Mouse (Mus musculus) adrenal gland, adult (tissue): ENCODE measurements at regions not wholly inside any gene's neighbourhood (a gene's known extent, or its start where the extent isn't known, plus 50 kb on each side); places are given as distances from the start of the nearest gene placed in this dataset.

ENCODE experiments used
- DNase-seq, 2 experiments: peaks; one replicate each; pipeline ENCODE4 v3.0.0; 2022 to 2023; ENCODE audit warnings: low spot score in 1 of 2; ENCODE audit not compliant: inconsistent age in 2 of 2

DNA sequence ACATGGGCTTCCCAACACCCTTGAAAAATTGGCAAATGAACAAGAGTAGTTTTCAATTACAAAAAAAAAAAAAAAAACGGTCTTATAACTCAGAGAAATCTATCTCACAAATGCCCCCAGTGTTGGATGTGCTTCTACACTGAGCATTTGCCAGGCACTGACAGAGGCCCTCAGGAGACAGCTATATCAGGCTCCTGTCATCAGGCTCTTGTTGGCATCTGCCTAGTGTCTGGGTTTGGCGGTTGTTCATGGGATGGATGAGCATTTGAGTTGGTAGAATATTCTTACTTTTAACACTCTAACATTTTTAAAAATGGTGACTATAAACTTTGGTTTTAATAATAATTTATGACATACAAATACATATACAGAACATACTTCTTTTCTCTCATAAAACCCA is 1555.4 kb upstream of the Map3k7 start:
- no peak for DNase-seq

DNA sequence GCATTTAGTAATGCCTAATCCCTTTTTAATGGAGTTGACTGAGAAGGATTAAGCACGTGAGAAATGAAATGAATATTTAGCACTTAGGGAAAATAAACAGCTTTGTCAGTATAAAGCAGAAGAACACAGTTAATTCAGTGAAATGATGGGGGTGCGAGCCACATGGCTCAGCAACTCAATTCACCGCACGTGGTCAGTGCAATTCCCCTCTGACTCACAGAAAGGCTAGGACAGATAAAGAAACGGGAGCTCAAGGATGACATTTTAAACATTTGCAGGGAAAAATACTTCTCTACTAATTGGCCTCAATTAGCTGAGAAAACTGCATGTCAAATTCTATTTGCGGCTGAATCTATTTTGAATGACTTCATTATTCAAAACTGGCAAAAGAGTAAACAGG is 1516.3 kb upstream of the Map3k7 start:
- DNase-seq: peak in 1 of 2 experiments; percentile 18

DNA sequence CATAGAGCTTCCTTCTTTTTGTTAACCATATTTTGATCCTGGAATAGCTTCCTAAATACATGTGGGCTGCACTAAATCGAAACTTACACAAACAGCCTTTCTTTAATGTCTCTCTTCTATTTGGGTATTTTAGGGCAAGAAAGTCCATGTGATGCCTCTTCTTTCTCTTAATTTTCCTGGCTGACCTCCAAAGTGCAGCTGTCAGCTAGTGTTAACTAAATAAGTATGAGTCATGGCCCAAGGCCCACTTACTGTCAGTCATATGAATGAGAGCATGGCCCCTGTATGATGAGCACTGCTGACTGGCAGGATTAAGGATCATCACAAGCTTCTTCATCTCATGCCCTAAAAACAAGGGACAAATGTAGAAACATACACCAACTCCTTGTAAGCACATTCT is 1513.5 kb upstream of the Map3k7 start:
- peak in 1 of 2 experiments; percentile 22 for DNase-seq

DNA sequence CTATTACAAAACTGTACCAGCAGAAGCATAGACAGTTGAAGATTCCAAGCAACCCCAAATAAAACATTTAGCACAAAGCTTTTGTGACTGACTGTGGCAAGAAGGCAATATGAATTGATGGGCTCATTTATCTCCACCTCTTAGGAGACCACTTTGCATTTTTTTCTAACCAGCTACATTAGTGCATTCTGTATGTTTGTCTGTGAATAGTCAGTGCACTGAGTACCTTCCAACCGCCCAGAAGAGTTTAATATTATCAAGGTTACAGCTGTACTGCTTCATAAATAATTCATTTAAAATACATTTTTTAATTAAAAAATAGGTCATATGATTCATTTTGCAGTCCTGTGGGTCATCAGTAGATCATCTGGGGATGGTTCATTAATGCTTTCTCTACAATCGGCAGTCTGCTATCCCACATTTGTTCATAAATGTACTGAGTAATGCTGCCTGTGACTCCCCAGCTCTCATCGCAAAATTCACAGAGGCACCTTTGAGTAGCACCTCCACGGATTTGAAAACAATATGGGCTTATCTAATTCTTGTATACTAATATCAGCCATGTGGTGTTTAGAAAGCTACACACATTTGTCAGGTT is 1496.5 kb upstream of the Map3k7 start:
- DNase-seq: no peak

DNA sequence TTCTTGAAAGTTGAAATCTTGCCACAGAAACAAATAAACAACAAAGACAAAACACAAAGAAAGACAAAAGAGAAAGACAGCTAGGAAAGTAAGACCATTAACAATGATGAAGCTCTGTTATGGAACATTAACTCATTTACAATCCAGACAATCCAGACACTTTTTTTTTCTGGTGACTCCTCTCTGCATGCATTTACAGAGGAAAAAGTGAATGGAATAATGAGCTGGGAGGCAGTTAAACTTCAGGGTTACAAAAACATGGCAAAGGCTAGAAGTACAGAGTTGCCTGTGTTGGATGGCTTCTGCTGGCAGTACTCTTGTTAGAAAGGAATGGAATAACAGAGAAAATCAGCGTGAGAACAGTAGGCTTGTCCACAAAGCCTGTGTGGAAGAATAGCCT is 1487.3 kb upstream of the Map3k7 start:
- no peak for DNase-seq

DNA sequence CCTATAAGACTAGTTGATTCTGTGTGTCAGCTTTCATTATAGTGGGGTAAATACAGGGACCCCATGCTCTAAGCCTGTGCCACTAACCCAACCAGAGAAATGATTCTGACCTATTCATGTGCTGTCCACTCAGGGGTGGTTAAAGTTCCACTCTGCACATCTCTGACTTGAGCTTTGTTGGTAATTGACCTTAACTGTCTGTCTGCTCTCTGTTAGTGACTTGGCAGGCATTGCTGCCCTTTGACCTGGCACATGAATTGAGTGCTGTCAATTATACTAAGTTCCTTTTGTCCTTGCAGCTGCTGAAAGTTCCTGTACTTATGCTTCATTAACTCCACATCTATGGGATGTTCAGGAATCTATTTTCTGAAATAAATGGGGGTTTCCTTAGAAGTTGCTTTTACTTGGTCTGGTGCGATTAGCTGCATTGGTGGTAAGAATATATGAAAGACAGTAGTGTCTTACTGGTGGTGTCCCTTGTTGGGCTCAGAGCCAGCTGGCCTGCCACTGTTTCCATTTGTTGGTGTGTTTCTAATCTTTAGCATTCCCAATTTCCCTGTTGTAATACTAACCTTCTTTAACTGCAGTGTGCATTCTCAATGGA is 1463.7 kb upstream of the Map3k7 start:
- DNase-seq: no peak
